Mouse (Mus musculus): ENCODE results near the gene Sytl4.

DNA sequence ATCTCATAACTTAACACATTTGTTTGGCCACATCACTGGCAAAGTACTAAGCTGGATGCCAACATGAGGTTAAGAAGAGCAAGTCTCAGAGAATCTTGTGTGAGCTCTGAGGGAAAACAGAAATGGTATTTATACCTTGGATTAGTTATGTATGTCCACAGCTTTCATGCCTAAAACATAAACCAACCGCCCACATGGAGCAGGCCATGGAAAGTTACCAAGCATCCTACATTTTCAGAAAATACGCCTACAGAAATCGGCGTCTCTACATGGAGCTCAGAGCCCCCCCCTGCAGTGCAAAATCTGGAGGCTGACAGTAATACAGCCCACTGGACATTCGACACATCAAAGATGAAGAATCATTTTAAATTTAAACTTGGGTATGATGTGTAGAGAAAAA is 93.5 kb downstream of the Sytl4 start:
- TF ChIP-seq CTCF (IDR thresholded peaks at IDR 0.05; ENCODE audit: borderline replicate concordance, insufficient read depth, low read length) (no peak), POLR2A (IDR thresholded peaks at IDR 0.05; ENCODE audit: low read depth, low read length) (no peak)

All from embryonic fibroblast, embryonic 13.5 days (primary cell).